Mouse (Mus musculus): Measurements from ENCODE around the gene Irgm1. TPM values are rescaled to one million over a fixed set of nuclear protein-coding genes. Genes with fewer than 3 reads are reported as not detected.
A peak's percentile ranks its signal among the peaks of the same experiment; 100 is the strongest.
"Not testable (repeated sequence)": the region's sequence is repeated elsewhere in the genome, so short reads cannot be mapped to it uniquely, and the experiment has no call there.

The Irgm1 gene
- polyA plus RNA-seq, 1 experiment from 2014 or later: 7.1 TPM

GRCm38 (mm10) chr11:48852624-48853473 lies 18.6 kb downstream of the Irgm1 start:
- peak overlapping the region; percentile 34; the same call in 1 of the 2 replicates for H3K27ac ChIP-seq
- 8% methylated on average over 23 of the region's 23 CpGs for WGBS
- peak overlapping the region; percentile 60 for H3K4me3 ChIP-seq
- H3K27me3 ChIP-seq: no peaks in the 10 kb centered on the region
- no peak; the same call in 1 of the 2 replicates for ATAC-seq (ENCODE audit: insufficient number of reproducible peaks, low FRiP score, low TSS enrichment, low read depth)
- H3K4me2 ChIP-seq: peak overlapping the region; percentile 83
- peak overlapping the region; percentile 37; the same call in 1 of the 2 replicates for H3K9ac ChIP-seq
- peaks cover 28% of the 10 kb centered on the region for H3K4me1 ChIP-seq
- no peaks in the 10 kb centered on the region for H3K36me3 ChIP-seq
- H3K9me3 ChIP-seq: no peaks in the 10 kb centered on the region

- H3K27me3 ChIP-seq: no peaks in the 10 kb centered on the region
- no peak overlapping the region for H3K27ac ChIP-seq
- peak overlapping the region; percentile 60; the same call in 1 of the 2 replicates for H3K4me3 ChIP-seq
- no peak overlapping the region for H3K9ac ChIP-seq
- 78% methylated on average over 4 of the region's 4 CpGs for WGBS
- H3K36me3 ChIP-seq: no peaks in the 10 kb centered on the region
- no peak for ATAC-seq (ENCODE audit: insufficient number of reproducible peaks, low FRiP score, low TSS enrichment, low read depth)
- peaks cover 24% of the 10 kb centered on the region for H3K4me1 ChIP-seq
- no peaks in the 10 kb centered on the region for H3K9me3 ChIP-seq
- no peak overlapping the region for H3K4me2 ChIP-seq
Measured at GRCm38 (mm10) chr11:48852190-48852589, 19.3 kb downstream of the Irgm1 start.

GRCm38 (mm10) chr11:48851270-48851995 lies 20.1 kb downstream of the Irgm1 start:
- no peak overlapping the region for H3K9ac ChIP-seq
- peaks cover 20% of the 10 kb centered on the region for H3K4me1 ChIP-seq
- H3K4me3 ChIP-seq: no peak overlapping the region
- H3K9me3 ChIP-seq: no peaks in the 10 kb centered on the region
- ATAC-seq (ENCODE audit: insufficient number of reproducible peaks, low FRiP score, low TSS enrichment, low read depth): no peak
- WGBS: 76% methylated on average over 4 of the region's 4 CpGs
- no peaks in the 10 kb centered on the region for H3K36me3 ChIP-seq
- no peak overlapping the region for H3K4me2 ChIP-seq
- H3K27ac ChIP-seq: no peak overlapping the region
- H3K27me3 ChIP-seq: no peaks in the 10 kb centered on the region

- Histone ChIP-seq H3K4me1 (peaks cover 20% of the 10 kb centered on the region), H3K27ac (no peak overlapping the region), H3K9ac (no peak overlapping the region), H3K27me3 (no peaks in the 10 kb centered on the region), H3K9me3 (no peaks in the 10 kb centered on the region), H3K4me2 (no peak overlapping the region), H3K36me3 (no peaks in the 10 kb centered on the region), H3K4me3 (no peak overlapping the region)
- ATAC-seq (ENCODE audit: insufficient number of reproducible peaks, low FRiP score, low TSS enrichment, low read depth): no peak
- WGBS: 60% methylated on average over 2 of the region's 2 CpGs
Measured at GRCm38 (mm10) chr11:48850240-48850639, 21.2 kb downstream of the Irgm1 start.

GRCm38 (mm10) chr11:48846881-48847280 lies 24.6 kb downstream of the Irgm1 start:
- H3K4me1 ChIP-seq: no peaks in the 10 kb centered on the region
- H3K27me3 ChIP-seq: no peaks in the 10 kb centered on the region
- H3K4me2 ChIP-seq: no peak overlapping the region
- 64% methylated on average over 5 of the region's 5 CpGs for WGBS
- no peaks in the 10 kb centered on the region for H3K36me3 ChIP-seq
- no peak overlapping the region for H3K27ac ChIP-seq
- H3K9me3 ChIP-seq: no peaks in the 10 kb centered on the region
- H3K9ac ChIP-seq: no peak overlapping the region
- ATAC-seq (ENCODE audit: insufficient number of reproducible peaks, low FRiP score, low TSS enrichment, low read depth): no peak
- no peak overlapping the region for H3K4me3 ChIP-seq

GRCm38 (mm10) chr11:48846362-48846761 lies 25.1 kb downstream of the Irgm1 start:
- not testable (repeated sequence) for ATAC-seq (ENCODE audit: insufficient number of reproducible peaks, low FRiP score, low TSS enrichment, low read depth); H3K4me1 ChIP-seq; H3K27me3 ChIP-seq; H3K27ac ChIP-seq; H3K4me2 ChIP-seq; H3K9ac ChIP-seq; H3K36me3 ChIP-seq; H3K9me3 ChIP-seq; H3K4me3 ChIP-seq
- 78% methylated on average over 2 of the region's 2 CpGs for WGBS

GRCm38 (mm10) chr11:48845244-48845815 lies 26.2 kb downstream of the Irgm1 start:
- no peaks in the 10 kb centered on the region for H3K36me3 ChIP-seq
- H3K9me3 ChIP-seq: no peaks in the 10 kb centered on the region
- no peak overlapping the region for H3K4me3 ChIP-seq
- H3K9ac ChIP-seq: no peak overlapping the region
- H3K27ac ChIP-seq: no peak overlapping the region
- no peaks in the 10 kb centered on the region for H3K27me3 ChIP-seq
- no peak overlapping the region for H3K4me2 ChIP-seq
- WGBS: 20% methylated on average over 13 of the region's 13 CpGs
- H3K4me1 ChIP-seq: no peaks in the 10 kb centered on the region
- ATAC-seq (ENCODE audit: insufficient number of reproducible peaks, low FRiP score, low TSS enrichment, low read depth): no peak

- H3K9me3 ChIP-seq: no peaks in the 10 kb centered on the region
- no peak overlapping the region for H3K27ac ChIP-seq
- H3K4me1 ChIP-seq: no peaks in the 10 kb centered on the region
- H3K4me3 ChIP-seq: no peak overlapping the region
- H3K27me3 ChIP-seq: no peaks in the 10 kb centered on the region
- ATAC-seq (ENCODE audit: insufficient number of reproducible peaks, low FRiP score, low TSS enrichment, low read depth): no peak
- WGBS: 51% methylated on average over 6 of the region's 6 CpGs
- no peak overlapping the region for H3K9ac ChIP-seq
- H3K4me2 ChIP-seq: no peak overlapping the region
- no peaks in the 10 kb centered on the region for H3K36me3 ChIP-seq
Measured at GRCm38 (mm10) chr11:48844309-48844708, 27.2 kb downstream of the Irgm1 start.

- Histone ChIP-seq H3K27me3 (no peaks in the 10 kb centered on the region), H3K9ac (no peak overlapping the region), H3K27ac (no peak overlapping the region), H3K9me3 (no peaks in the 10 kb centered on the region), H3K36me3 (no peaks in the 10 kb centered on the region), H3K4me3 (no peak overlapping the region), H3K4me2 (no peak overlapping the region), H3K4me1 (peaks cover 5% of the 10 kb centered on the region)
- ATAC-seq (ENCODE audit: insufficient number of reproducible peaks, low FRiP score, low TSS enrichment, low read depth): no peak
- 82% methylated on average over 11 of the region's 11 CpGs for WGBS
Measured at GRCm38 (mm10) chr11:48843202-48843601, 28.3 kb downstream of the Irgm1 start.

GRCm38 (mm10) chr11:48842378-48842792 lies 29.1 kb downstream of the Irgm1 start:
- Histone ChIP-seq H3K9me3 (no peaks in the 10 kb centered on the region), H3K36me3 (no peaks in the 10 kb centered on the region), H3K4me2 (no peak overlapping the region), H3K27me3 (no peaks in the 10 kb centered on the region), H3K4me3 (no peak overlapping the region), H3K4me1 (peaks cover 8% of the 10 kb centered on the region), H3K9ac (no peak overlapping the region), H3K27ac (no peak overlapping the region)
- no peak for ATAC-seq (ENCODE audit: insufficient number of reproducible peaks, low FRiP score, low TSS enrichment, low read depth)
- WGBS: 79% methylated on average over 4 of the region's 4 CpGs

- no peaks in the 10 kb centered on the region for H3K27me3 ChIP-seq
Measured at GRCm38 (mm10) chr11:48841213-48841612, 30.3 kb downstream of the Irgm1 start.

GRCm38 (mm10) chr11:48840805-48841204 lies 30.7 kb downstream of the Irgm1 start:
- Histone ChIP-seq H3K27me3 (no peaks in the 10 kb centered on the region), H3K4me1 (peaks cover 13% of the 10 kb centered on the region), H3K9me3 (no peaks in the 10 kb centered on the region), H3K27ac (no peak overlapping the region), H3K9ac (no peak overlapping the region), H3K4me3 (no peak overlapping the region), H3K4me2 (no peak overlapping the region), H3K36me3 (no peaks in the 10 kb centered on the region)
- no peak for ATAC-seq (ENCODE audit: insufficient number of reproducible peaks, low FRiP score, low TSS enrichment, low read depth)

More at GRCm38 (mm10) chr11:48841213-48841612, 30.3 kb downstream of the Irgm1 start:
- Histone ChIP-seq H3K36me3 (no peaks in the 10 kb centered on the region), H3K9me3 (no peaks in the 10 kb centered on the region), H3K4me3 (no peak overlapping the region), H3K4me2 (no peak overlapping the region), H3K9ac (no peak overlapping the region), H3K4me1 (peaks cover 13% of the 10 kb centered on the region), H3K27ac (no peak overlapping the region)
- 77% methylated on average over 5 of the region's 5 CpGs for WGBS
- no peak for ATAC-seq (ENCODE audit: insufficient number of reproducible peaks, low FRiP score, low TSS enrichment, low read depth)
